Mouse (Mus musculus): ENCODE measurements at regions not wholly inside any gene's neighbourhood (a gene's known extent, or its start where the extent isn't known, plus 50 kb on each side); places are given as distances from the start of the nearest gene placed in this dataset.

- no peak for ATAC-seq (replicated peaks; ENCODE audit: low FRiP score)
- H3K4me2 ChIP-seq (ENCODE audit: low read depth, low read length, severe bottlenecking), result no peak overlapping the region
- no peak for DNase-seq (ENCODE audit: low spot score)
These were observed 100.1 kb upstream of the Sp4 start for GRCm38 (mm10) chr12:118401377-118401776.

GRCm38 (mm10) chr12:118391654-118392053, 90.4 kb upstream of the Sp4 start:
- no peak overlapping the region for H3K4me3 ChIP-seq (ENCODE audit: low read depth, low read length)
- no peak for ATAC-seq (replicated peaks; ENCODE audit: low FRiP score)

More at GRCm38 (mm10) chr12:118401377-118401776, 100.1 kb upstream of the Sp4 start:
- Histone ChIP-seq H3K4me1 (replicated peaks; ENCODE audit: control insufficient read depth, insufficient read depth, low read length) (0 out of 2 replicates have a peak, but pooled peaks cover 1% of the 10 kb centered on the region), H3K4me3 (ENCODE audit: low read depth, low read length) (no peak overlapping the region), H3K27ac (ENCODE audit: low read depth, low read length) (no peak overlapping the region), H3K9ac (ENCODE audit: low read length) (no peak overlapping the region), H3K36me3 (ENCODE audit: control insufficient read depth, insufficient read depth, low read length) (no peaks in the 10 kb centered on the region), H3K9me3 (ENCODE audit: control insufficient read depth, low read length) (no peaks in the 10 kb centered on the region), H3K27me3 (ENCODE audit: control insufficient read depth, insufficient read depth, low read length) (no peaks in the 10 kb centered on the region)

GRCm38 (mm10) chr12:118381013-118381412, 79.8 kb upstream of the Sp4 start:
- Histone ChIP-seq H3K4me2 (ENCODE audit: low read depth, low read length, severe bottlenecking) (no peak overlapping the region), H3K4me1 (replicated peaks; ENCODE audit: control insufficient read depth, insufficient read depth, low read length) (no peaks in the 10 kb centered on the region), H3K9me3 (ENCODE audit: control insufficient read depth, low read length) (no peaks in the 10 kb centered on the region), H3K27me3 (ENCODE audit: control insufficient read depth, insufficient read depth, low read length) (no peaks in the 10 kb centered on the region), H3K9ac (ENCODE audit: low read length) (no peak overlapping the region), H3K4me3 (ENCODE audit: low read depth, low read length) (no peak overlapping the region), H3K36me3 (ENCODE audit: control insufficient read depth, insufficient read depth, low read length) (no peaks in the 10 kb centered on the region), H3K27ac (ENCODE audit: low read depth, low read length) (no peak overlapping the region)
- WGBS, result 95% methylated on average over 3 of the region's 3 CpGs
- no peak for ATAC-seq (replicated peaks; ENCODE audit: low FRiP score)
- DNase-seq (ENCODE audit: low spot score), result no peak

More at GRCm38 (mm10) chr12:118391654-118392053, 90.4 kb upstream of the Sp4 start:
- Histone ChIP-seq H3K9ac (ENCODE audit: low read length) (no peak overlapping the region), H3K4me2 (ENCODE audit: low read depth, low read length, severe bottlenecking) (no peak overlapping the region), H3K9me3 (ENCODE audit: control insufficient read depth, low read length) (no peaks in the 10 kb centered on the region), H3K36me3 (ENCODE audit: control insufficient read depth, insufficient read depth, low read length) (no peaks in the 10 kb centered on the region), H3K27ac (ENCODE audit: low read depth, low read length) (no peak overlapping the region), H3K27me3 (ENCODE audit: control insufficient read depth, insufficient read depth, low read length) (no peaks in the 10 kb centered on the region), H3K4me1 (replicated peaks; ENCODE audit: control insufficient read depth, insufficient read depth, low read length) (no peaks in the 10 kb centered on the region)
- no peak for DNase-seq (ENCODE audit: low spot score)

- ATAC-seq (replicated peaks; ENCODE audit: low FRiP score) (no peak), DNase-seq (ENCODE audit: low spot score) (no peak)
These were observed 76.7 kb upstream of the Sp4 start for GRCm38 (mm10) chr12:118377898-118378297.

GRCm38 (mm10) chr12:118376521-118377493, 75.6 kb upstream of the Sp4 start:
- no peaks in the 10 kb centered on the region for H3K9me3 ChIP-seq (ENCODE audit: control insufficient read depth, low read length)
- no peak overlapping the region for H3K4me2 ChIP-seq (ENCODE audit: low read depth, low read length, severe bottlenecking)
- 84% methylated on average over 14 of the region's 14 CpGs for WGBS
- no peaks in the 10 kb centered on the region for H3K4me1 ChIP-seq (replicated peaks; ENCODE audit: control insufficient read depth, insufficient read depth, low read length)
- no peaks in the 10 kb centered on the region for H3K27me3 ChIP-seq (ENCODE audit: control insufficient read depth, insufficient read depth, low read length)
- ATAC-seq (replicated peaks; ENCODE audit: low FRiP score) (no peak; the same call in 1 of the 2 replicates), DNase-seq (ENCODE audit: low spot score) (peak; percentile 49)
- H3K4me3 ChIP-seq (ENCODE audit: low read depth, low read length), result no peak overlapping the region
- no peak overlapping the region for H3K27ac ChIP-seq (ENCODE audit: low read depth, low read length)
- H3K36me3 ChIP-seq (ENCODE audit: control insufficient read depth, insufficient read depth, low read length), result no peaks in the 10 kb centered on the region
- no peak overlapping the region for H3K9ac ChIP-seq (ENCODE audit: low read length)

More at GRCm38 (mm10) chr12:118377898-118378297, 76.7 kb upstream of the Sp4 start:
- Histone ChIP-seq H3K27me3 (ENCODE audit: control insufficient read depth, insufficient read depth, low read length) (no peaks in the 10 kb centered on the region), H3K27ac (ENCODE audit: low read depth, low read length) (no peak overlapping the region), H3K4me1 (replicated peaks; ENCODE audit: control insufficient read depth, insufficient read depth, low read length) (no peaks in the 10 kb centered on the region), H3K4me2 (ENCODE audit: low read depth, low read length, severe bottlenecking) (no peak overlapping the region), H3K9me3 (ENCODE audit: control insufficient read depth, low read length) (no peaks in the 10 kb centered on the region), H3K36me3 (ENCODE audit: control insufficient read depth, insufficient read depth, low read length) (no peaks in the 10 kb centered on the region), H3K4me3 (ENCODE audit: low read depth, low read length) (no peak overlapping the region), H3K9ac (ENCODE audit: low read length) (no peak overlapping the region)
- WGBS, result 50% methylated on average over 5 of the region's 5 CpGs

- Histone ChIP-seq H3K4me2 (ENCODE audit: low read depth, low read length, severe bottlenecking) (no peak overlapping the region), H3K27ac (ENCODE audit: low read depth, low read length) (no peak overlapping the region), H3K27me3 (ENCODE audit: control insufficient read depth, insufficient read depth, low read length) (no peaks in the 10 kb centered on the region), H3K9me3 (ENCODE audit: control insufficient read depth, low read length) (no peaks in the 10 kb centered on the region), H3K36me3 (ENCODE audit: control insufficient read depth, insufficient read depth, low read length) (no peaks in the 10 kb centered on the region), H3K4me3 (ENCODE audit: low read depth, low read length) (no peak overlapping the region), H3K9ac (ENCODE audit: low read length) (no peak overlapping the region), H3K4me1 (replicated peaks; ENCODE audit: control insufficient read depth, insufficient read depth, low read length) (no peaks in the 10 kb centered on the region)
- no peak for DNase-seq (ENCODE audit: low spot score)
- 92% methylated on average over 6 of the region's 6 CpGs for WGBS
- ATAC-seq (replicated peaks; ENCODE audit: low FRiP score), result no peak
These were observed 72.0 kb upstream of the Sp4 start for GRCm38 (mm10) chr12:118373250-118373649.

- 92% methylated on average over 4 of the region's 4 CpGs for WGBS
- no peak for ATAC-seq (replicated peaks; ENCODE audit: low FRiP score)
These were observed 70.7 kb upstream of the Sp4 start for GRCm38 (mm10) chr12:118371905-118372304.

GRCm38 (mm10) chr12:118367307-118368076, 66.3 kb upstream of the Sp4 start:
- Histone ChIP-seq H3K27ac (ENCODE audit: low read depth, low read length) (no peak overlapping the region), H3K9me3 (ENCODE audit: control insufficient read depth, low read length) (no peaks in the 10 kb centered on the region), H3K27me3 (ENCODE audit: control insufficient read depth, insufficient read depth, low read length) (no peaks in the 10 kb centered on the region), H3K9ac (ENCODE audit: low read length) (no peak overlapping the region), H3K4me2 (ENCODE audit: low read depth, low read length, severe bottlenecking) (no peak overlapping the region), H3K4me3 (ENCODE audit: low read depth, low read length) (no peak overlapping the region), H3K4me1 (replicated peaks; ENCODE audit: control insufficient read depth, insufficient read depth, low read length) (no peaks in the 10 kb centered on the region), H3K36me3 (ENCODE audit: control insufficient read depth, insufficient read depth, low read length) (no peaks in the 10 kb centered on the region)
- DNase-seq (ENCODE audit: low spot score), result no peak
- no peak for ATAC-seq (replicated peaks; ENCODE audit: low FRiP score)
- 88% methylated on average over 10 of the region's 10 CpGs for WGBS

More at GRCm38 (mm10) chr12:118371905-118372304, 70.7 kb upstream of the Sp4 start:
- Histone ChIP-seq H3K4me2 (ENCODE audit: low read depth, low read length, severe bottlenecking) (no peak overlapping the region), H3K4me3 (ENCODE audit: low read depth, low read length) (no peak overlapping the region), H3K9me3 (ENCODE audit: control insufficient read depth, low read length) (no peaks in the 10 kb centered on the region), H3K9ac (ENCODE audit: low read length) (no peak overlapping the region), H3K27ac (ENCODE audit: low read depth, low read length) (no peak overlapping the region), H3K36me3 (ENCODE audit: control insufficient read depth, insufficient read depth, low read length) (no peaks in the 10 kb centered on the region), H3K27me3 (ENCODE audit: control insufficient read depth, insufficient read depth, low read length) (no peaks in the 10 kb centered on the region), H3K4me1 (replicated peaks; ENCODE audit: control insufficient read depth, insufficient read depth, low read length) (no peaks in the 10 kb centered on the region)
- DNase-seq (ENCODE audit: low spot score), result no peak

Data from forebrain, embryonic 11.5 days (tissue).